Mouse (Mus musculus) adrenal gland, postnatal 10 days (tissue): Measurements from ENCODE around the gene Sepsecs. TPM values are rescaled to one million over a fixed set of nuclear protein-coding genes. Genes with fewer than 3 reads are reported as not detected.

Source experiments
- DNase-seq: peaks from one replicate; pipeline ENCODE4 v3.0.0; 2021; ENCODE audit warnings: mixed read lengths
- total RNA-seq, 2 experiments: library from RNA; stranded (reverse); gene quantifications; 2 replicates each; pipeline ENCODE4 v1.2.3; 2021

Gene Sepsecs
- total RNA-seq, 2 experiments from 2014 or later, result 18.9 to 20.6 TPM

GRCm38 (mm10) chr5:52643947-52644840, 25.3 kb downstream of the Sepsecs start:
- no peak for DNase-seq

GRCm38 (mm10) chr5:52641736-52642135, 27.8 kb downstream of the Sepsecs start:
- DNase-seq, result no peak

GRCm38 (mm10) chr5:52638916-52639315, 30.6 kb downstream of the Sepsecs start:
- no peak for DNase-seq

GRCm38 (mm10) chr5:52638006-52638405, 31.5 kb downstream of the Sepsecs start:
- DNase-seq, result no peak

GRCm38 (mm10) chr5:52636923-52637322, 32.6 kb downstream of the Sepsecs start:
- DNase-seq, result no peak

- no peak for DNase-seq
These were observed 33.3 kb downstream of the Sepsecs start for GRCm38 (mm10) chr5:52636025-52636755.

- peak; percentile 73 for DNase-seq
These were observed 35.5 kb downstream of the Sepsecs start for GRCm38 (mm10) chr5:52634017-52634416.

- no peak for DNase-seq
These were observed 39.0 kb downstream of the Sepsecs start for GRCm38 (mm10) chr5:52630541-52630940.

GRCm38 (mm10) chr5:52629214-52629613, 40.3 kb downstream of the Sepsecs start:
- no peak for DNase-seq

GRCm38 (mm10) chr5:52628783-52629182, 40.7 kb downstream of the Sepsecs start:
- no peak for DNase-seq

- DNase-seq, result no peak
These were observed 41.8 kb downstream of the Sepsecs start for GRCm38 (mm10) chr5:52627713-52628112.

GRCm38 (mm10) chr5:52626092-52626491, 43.4 kb downstream of the Sepsecs start:
- no peak for DNase-seq

- no peak for DNase-seq
These were observed 44.6 kb downstream of the Sepsecs start for GRCm38 (mm10) chr5:52624956-52625355.

GRCm38 (mm10) chr5:52623099-52623498, 46.4 kb downstream of the Sepsecs start:
- no peak for DNase-seq

GRCm38 (mm10) chr5:52618348-52619270, 50.9 kb downstream of the Sepsecs start:
- DNase-seq, result peak; percentile 35

GRCm38 (mm10) chr5:52617711-52618347, 51.7 kb downstream of the Sepsecs start:
- DNase-seq, result no peak

- peak; percentile 13 for DNase-seq
These were observed 53.0 kb downstream of the Sepsecs start for GRCm38 (mm10) chr5:52616549-52616948.

GRCm38 (mm10) chr5:52615421-52615820, 54.1 kb downstream of the Sepsecs start:
- DNase-seq, result no peak

GRCm38 (mm10) chr5:52614686-52615085, 54.8 kb downstream of the Sepsecs start:
- DNase-seq, result no peak

GRCm38 (mm10) chr5:52612776-52613175, 56.7 kb downstream of the Sepsecs start:
- DNase-seq, result no peak

- peak; percentile 17 for DNase-seq
These were observed 58.1 kb downstream of the Sepsecs start for GRCm38 (mm10) chr5:52611315-52611895.
